Mouse (Mus musculus) hindbrain, embryonic 14.5 days (tissue): ENCODE data around the gene Hic2. TPM values are rescaled to one million over a fixed set of nuclear protein-coding genes. Genes with fewer than 3 reads are reported as not detected.

Experiments
- ATAC-seq: fragments of 200-750 bp; cut with Nextera tagmentation; 2 replicates; pipeline ENCODE4 v1.8.0; 2017; ENCODE audit warnings: moderate number of reproducible peaks, mild to moderate bottlenecking, moderate TSS enrichment, moderate library complexity; ENCODE audit not compliant: low FRiP score
- DNase-seq: peaks from one replicate; pipeline ENCODE4 v3.0.0-alpha.2; 2015; ENCODE audit warnings: low spot score
- H3K27ac ChIP-seq: fragments of 300-500 bp; sonication (generic); 2 replicates; pipeline ENCODE4 v1.5.1; 2014; ENCODE audit warnings: mild to moderate bottlenecking, moderate library complexity
- H3K27me3 ChIP-seq: fragments of 300-500 bp; sonication (generic); 2 replicates; pipeline ENCODE4 v1.6.1; 2014; ENCODE audit warnings: mild to moderate bottlenecking, low read length, mixed read lengths; ENCODE audit not compliant: control insufficient read depth, insufficient read depth
- H3K36me3 ChIP-seq: fragments of 300-500 bp; sonication (generic); replicated peaks from 2 replicates; pipeline ENCODE4 v1.6.1; 2014; ENCODE audit not compliant: control insufficient read depth, insufficient read depth
- H3K4me1 ChIP-seq: fragments of 300-500 bp; sonication (generic); replicated peaks from 2 replicates; pipeline ENCODE4 v1.6.1; 2014; ENCODE audit warnings: antibody characterized with exemption, low read length, mixed read lengths; ENCODE audit not compliant: control insufficient read depth, insufficient read depth
- H3K4me2 ChIP-seq: fragments of 300-500 bp; sonication (generic); replicated peaks from 2 replicates; pipeline ENCODE4 v1.6.1; 2014; ENCODE audit warnings: mild to moderate bottlenecking, moderate library complexity
- H3K4me3 ChIP-seq: fragments of 300-500 bp; sonication (generic); replicated peaks from 2 replicates; pipeline ENCODE4 v1.5.1; 2014; ENCODE audit warnings: mild to moderate bottlenecking, low read length
- H3K9ac ChIP-seq: fragments of 300-500 bp; sonication (generic); 2 replicates; pipeline ENCODE4 v1.6.1; 2014
- H3K9me3 ChIP-seq: fragments of 300-500 bp; sonication (generic); 2 replicates; pipeline ENCODE4 v1.6.1; 2016; ENCODE audit warnings: low read length; ENCODE audit not compliant: control insufficient read depth
- WGBS: fragments of 180-500 bp; shearing (Covaris S2); extraction: QIAGEN DNeasy Blood & Tissue Kit; methylation state at CpG from one replicate; pipeline ENCODE4 v1.1.7; 2014; 5-methylcytosine and 5-hydroxymethylcytosine counted together
- polyA plus RNA-seq: library from polyadenylated mRNA; unstranded; fragments of >200 nt; fragmentation: Nextera tagmentation; extraction: Ambion mirVana; gene quantifications from 2 replicates; pipeline ENCODE4 v1.2.1, GENCODE M21; 2014

Gene Hic2
- polyA plus RNA-seq, 1 experiment from 2014 or later, result 5.5 TPM

- Histone ChIP-seq H3K27me3 (no peaks in the 10 kb centered on the region), H3K9me3 (peaks cover 5% of the 10 kb centered on the region; the same call in 1 of the 2 replicates), H3K27ac (no peak overlapping the region), H3K4me2 (no peak overlapping the region), H3K4me1 (no peaks in the 10 kb centered on the region), H3K4me3 (no peak overlapping the region), H3K9ac (no peak overlapping the region), H3K36me3 (peaks cover 12% of the 10 kb centered on the region; the same call in 1 of the 2 replicates)
- no peak for ATAC-seq
- WGBS, result 83% methylated on average over 3 of the region's 3 CpGs
- DNase-seq, result no peak
Measured at GRCm38 (mm10) chr16:17266113-17266512, 32.7 kb downstream of the Hic2 start.

GRCm38 (mm10) chr16:17267937-17268336, 34.6 kb downstream of the Hic2 start:
- no peak overlapping the region for H3K4me3 ChIP-seq
- H3K4me1 ChIP-seq, result no peaks in the 10 kb centered on the region
- H3K36me3 ChIP-seq, result no peaks in the 10 kb centered on the region
- H3K27ac ChIP-seq, result no peak overlapping the region
- ATAC-seq (0 out of 2 replicates have a peak, but pooled peaks have one; percentile 24), DNase-seq (no peak)
- H3K9ac ChIP-seq, result no peak overlapping the region
- WGBS, result 62% methylated on average over 5 of the region's 5 CpGs
- peaks cover 5% of the 10 kb centered on the region; the same call in 1 of the 2 replicates for H3K9me3 ChIP-seq
- no peak overlapping the region for H3K4me2 ChIP-seq
- no peaks in the 10 kb centered on the region for H3K27me3 ChIP-seq

- DNase-seq (no peak), ATAC-seq (no peak)
- H3K4me2 ChIP-seq, result no peak overlapping the region
- WGBS, result 87% methylated on average over 5 of the region's 5 CpGs
- no peak overlapping the region for H3K27ac ChIP-seq
- no peak overlapping the region for H3K9ac ChIP-seq
- H3K36me3 ChIP-seq, result no peaks in the 10 kb centered on the region
- H3K4me1 ChIP-seq, result no peaks in the 10 kb centered on the region
- no peak overlapping the region for H3K4me3 ChIP-seq
- peaks cover 5% of the 10 kb centered on the region; the same call in 1 of the 2 replicates for H3K9me3 ChIP-seq
- no peaks in the 10 kb centered on the region for H3K27me3 ChIP-seq
Measured at GRCm38 (mm10) chr16:17269872-17270271, 36.5 kb downstream of the Hic2 start.

- peaks cover 5% of the 10 kb centered on the region; the same call in 1 of the 2 replicates for H3K9me3 ChIP-seq
- no peak overlapping the region for H3K9ac ChIP-seq
- 69% methylated on average over 4 of the region's 4 CpGs for WGBS
- DNase-seq (no peak), ATAC-seq (no peak)
- no peak overlapping the region for H3K4me2 ChIP-seq
- H3K36me3 ChIP-seq, result no peaks in the 10 kb centered on the region
- no peak overlapping the region for H3K4me3 ChIP-seq
- no peaks in the 10 kb centered on the region for H3K4me1 ChIP-seq
- H3K27me3 ChIP-seq, result no peaks in the 10 kb centered on the region
- no peak overlapping the region for H3K27ac ChIP-seq
Measured at GRCm38 (mm10) chr16:17271124-17271523, 37.8 kb downstream of the Hic2 start.

GRCm38 (mm10) chr16:17271856-17272255, 38.5 kb downstream of the Hic2 start:
- H3K4me1 ChIP-seq, result 0 out of 2 replicates have a peak, but pooled peaks cover 6% of the 10 kb centered on the region
- no peak overlapping the region for H3K4me3 ChIP-seq
- DNase-seq (no peak), ATAC-seq (no peak)
- 0 out of 2 replicates have a peak, but pooled peaks cover 4% of the 10 kb centered on the region for H3K27me3 ChIP-seq
- H3K36me3 ChIP-seq, result no peaks in the 10 kb centered on the region
- H3K27ac ChIP-seq, result no peak overlapping the region
- no peak overlapping the region for H3K9ac ChIP-seq
- no peak overlapping the region for H3K4me2 ChIP-seq
- H3K9me3 ChIP-seq, result peaks cover 5% of the 10 kb centered on the region; the same call in 1 of the 2 replicates
- 81% methylated on average over 6 of the region's 6 CpGs for WGBS

- H3K4me1 ChIP-seq, result peaks cover 20% of the 10 kb centered on the region; the same call in 1 of the 2 replicates
- no peak for DNase-seq
Measured at GRCm38 (mm10) chr16:17275721-17276120, 42.3 kb downstream of the Hic2 start, which contains the start of gene Tmem191c. TSS of gene Tmem191c (plus strand) at chr16:17276077.

GRCm38 (mm10) chr16:17276164-17277151, 43.1 kb downstream of the Hic2 start:
- H3K4me1 ChIP-seq, result peaks cover 20% of the 10 kb centered on the region; the same call in 1 of the 2 replicates
- H3K27ac ChIP-seq, result peak overlapping the region; percentile 74
- DNase-seq, result peak; percentile 91
- WGBS, result under 1% methylated on average over 62 of the region's 62 CpGs
- H3K4me2 ChIP-seq, result peak overlapping the region; percentile 79
- peaks cover 33% of the 10 kb centered on the region for H3K27me3 ChIP-seq
- peak; percentile 87 for ATAC-seq
- H3K9me3 ChIP-seq, result no peaks in the 10 kb centered on the region
- peak overlapping the region; percentile 62 for H3K9ac ChIP-seq
- peaks cover 28% of the 10 kb centered on the region for H3K36me3 ChIP-seq
- peak overlapping the region; percentile 46 for H3K4me3 ChIP-seq

More at GRCm38 (mm10) chr16:17275721-17276120, 42.3 kb downstream of the Hic2 start, which contains the start of gene Tmem191c:
- Histone ChIP-seq H3K27me3 (peaks cover 33% of the 10 kb centered on the region), H3K36me3 (peaks cover 20% of the 10 kb centered on the region), H3K27ac (peak within 1 kb of the TSS; percentile 74), H3K9me3 (peaks cover 3% of the 10 kb centered on the region; the same call in 1 of the 2 replicates), H3K9ac (peak within 1 kb of the TSS; percentile 62), H3K4me2 (peak within 1 kb of the TSS; percentile 79), H3K4me3 (peak within 1 kb of the TSS; percentile 46)
- no peak for ATAC-seq
- WGBS, result 59% methylated on average over 7 of the region's 7 CpGs

GRCm38 (mm10) chr16:17277342-17278211, 44.2 kb downstream of the Hic2 start:
- Histone ChIP-seq H3K36me3 (peaks cover 39% of the 10 kb centered on the region), H3K4me1 (peaks cover 20% of the 10 kb centered on the region; the same call in 1 of the 2 replicates), H3K27me3 (peaks cover 33% of the 10 kb centered on the region), H3K9ac (peak overlapping the region; percentile 62), H3K4me3 (peak overlapping the region; percentile 46), H3K4me2 (peak overlapping the region; percentile 79), H3K9me3 (no peaks in the 10 kb centered on the region), H3K27ac (no peak overlapping the region)
- DNase-seq (peak; percentile 56), ATAC-seq (peak; percentile 32; the same call in 1 of the 2 replicates)
- 3% methylated on average over 61 of the region's 61 CpGs for WGBS
